Mouse (Mus musculus) liver, embryonic 13.5 days (tissue): Measurements from ENCODE around the gene Ptprg. TPM values are rescaled to one million over a fixed set of nuclear protein-coding genes. Genes with fewer than 3 reads are reported as not detected.
A peak's percentile ranks its signal among the peaks of the same experiment; 100 is the strongest.

ENCODE experiments used
- ATAC-seq: fragments of 200-750 bp; cut with Nextera tagmentation; 2 replicates; pipeline ENCODE4 v1.8.0; 2017; ENCODE audit warnings: low read depth, mild to moderate bottlenecking, moderate number of reproducible peaks, moderate library complexity
- DNase-seq: peaks from one replicate; pipeline ENCODE4 v3.0.0; 2022
- H3K27ac ChIP-seq: fragments of 300-500 bp; sonication (generic); 2 replicates; pipeline ENCODE4 v1.5.1; 2015; ENCODE audit warnings: moderate library complexity, mild to moderate bottlenecking, inconsistent platforms
- H3K27me3 ChIP-seq: fragments of 300-500 bp; sonication (generic); 2 replicates; pipeline ENCODE4 v1.6.1; 2015; ENCODE audit warnings: mild to moderate bottlenecking, inconsistent platforms
- H3K36me3 ChIP-seq: fragments of 300-500 bp; sonication (generic); 2 replicates; pipeline ENCODE4 v1.6.1; 2015; ENCODE audit warnings: mild to moderate bottlenecking, inconsistent platforms
- H3K4me1 ChIP-seq: fragments of 300-500 bp; sonication (generic); replicated peaks from 2 replicates; pipeline ENCODE4 v1.6.1; 2015; ENCODE audit warnings: inconsistent platforms
- H3K4me2 ChIP-seq: fragments of 300-500 bp; sonication (generic); 2 replicates; pipeline ENCODE4 v1.6.1; 2015; ENCODE audit warnings: inconsistent platforms, mild to moderate bottlenecking, moderate library complexity
- H3K4me3 ChIP-seq: fragments of 300-500 bp; sonication (generic); replicated peaks from 2 replicates; pipeline ENCODE4 v1.5.1; 2015; ENCODE audit warnings: mild to moderate bottlenecking, inconsistent platforms
- H3K9ac ChIP-seq: fragments of 300-500 bp; sonication (generic); 2 replicates; pipeline ENCODE4 v1.6.1; 2015; ENCODE audit warnings: mild to moderate bottlenecking, inconsistent platforms
- H3K9me3 ChIP-seq: fragments of 300-500 bp; sonication (generic); replicated peaks from 2 replicates; pipeline ENCODE4 v1.6.1; 2016; ENCODE audit warnings: inconsistent platforms
- whole genome bisulfite sequencing: fragments of 180-500 bp; shearing (Covaris S2); methylation state at CpG from one replicate; pipeline ENCODE4 v1.1.7; 2015; ENCODE audit not compliant: insufficient replicate concordance; 5-methylcytosine and 5-hydroxymethylcytosine counted together
- polyA plus RNA-seq: library from polyadenylated mRNA; unstranded; fragments of >200 nt; fragmentation: Nextera tagmentation; extraction: Ambion mirVana; gene quantifications from 2 replicates; pipeline ENCODE4 v1.2.1, GENCODE M21; 2015

The Ptprg gene
- polyA plus RNA-seq, 1 experiment from 2014 or later: 1.5 TPM

- Histone ChIP-seq H3K9me3 (no peaks in the 10 kb centered on the region), H3K4me2 (peak overlapping the region; percentile 63), H3K27me3 (peaks cover 68% of the 10 kb centered on the region), H3K4me1 (no peaks in the 10 kb centered on the region), H3K36me3 (no peaks in the 10 kb centered on the region), H3K9ac (peak overlapping the region; percentile 23; the same call in 1 of the 2 replicates), H3K27ac (no peak overlapping the region), H3K4me3 (peak overlapping the region; percentile 55)
- DNase-seq (no peak), ATAC-seq (peak; percentile 41)
- 2% methylated on average over 46 of the region's 46 CpGs for WGBS
Measured at GRCm38 (mm10) chr14:11554306-11555041, 1.1 kb downstream of the Ptprg start.

GRCm38 (mm10) chr14:11555061-11555501 lies 1.7 kb downstream of the Ptprg start:
- H3K4me1 ChIP-seq: no peaks in the 10 kb centered on the region
- peak overlapping the region; percentile 55 for H3K4me3 ChIP-seq
- DNase-seq (no peak), ATAC-seq (no peak)
- H3K27ac ChIP-seq: no peak overlapping the region
- under 1% methylated on average over 17 of the region's 17 CpGs for WGBS
- peak overlapping the region; percentile 63 for H3K4me2 ChIP-seq
- peaks cover 68% of the 10 kb centered on the region for H3K27me3 ChIP-seq
- H3K9ac ChIP-seq: peak overlapping the region; percentile 23; the same call in 1 of the 2 replicates
- H3K9me3 ChIP-seq: no peaks in the 10 kb centered on the region
- H3K36me3 ChIP-seq: no peaks in the 10 kb centered on the region

- no peak overlapping the region for H3K27ac ChIP-seq
- H3K4me2 ChIP-seq: peak overlapping the region; percentile 63
- H3K9ac ChIP-seq: no peak overlapping the region
- H3K9me3 ChIP-seq: no peaks in the 10 kb centered on the region
- peaks cover 68% of the 10 kb centered on the region for H3K27me3 ChIP-seq
- H3K4me1 ChIP-seq: no peaks in the 10 kb centered on the region
- 2% methylated on average over 34 of the region's 35 CpGs for WGBS
- DNase-seq (no peak), ATAC-seq (no peak)
- H3K4me3 ChIP-seq: peak overlapping the region; percentile 55
- no peaks in the 10 kb centered on the region for H3K36me3 ChIP-seq
Measured at GRCm38 (mm10) chr14:11555521-11556355, 2.4 kb downstream of the Ptprg start.

GRCm38 (mm10) chr14:11556356-11557130 lies 3.2 kb downstream of the Ptprg start:
- H3K4me1 ChIP-seq: 0 out of 2 replicates have a peak, but pooled peaks cover 3% of the 10 kb centered on the region
- no peak overlapping the region for H3K9ac ChIP-seq
- H3K36me3 ChIP-seq: no peaks in the 10 kb centered on the region

GRCm38 (mm10) chr14:11558496-11558895 lies 5.2 kb downstream of the Ptprg start:
- 0 out of 2 replicates have a peak, but pooled peaks cover 3% of the 10 kb centered on the region for H3K4me1 ChIP-seq
- H3K4me2 ChIP-seq: no peak overlapping the region
- no peaks in the 10 kb centered on the region for H3K36me3 ChIP-seq
- no peak for DNase-seq
- no peak for ATAC-seq
- H3K27me3 ChIP-seq: peaks cover 43% of the 10 kb centered on the region
- no peak overlapping the region for H3K9ac ChIP-seq
- H3K9me3 ChIP-seq: no peaks in the 10 kb centered on the region
- no peak overlapping the region for H3K4me3 ChIP-seq
- H3K27ac ChIP-seq: no peak overlapping the region

More at GRCm38 (mm10) chr14:11556356-11557130, 3.2 kb downstream of the Ptprg start:
- peaks cover 62% of the 10 kb centered on the region for H3K27me3 ChIP-seq
- ATAC-seq (no peak), DNase-seq (no peak)
- peak overlapping the region; percentile 63 for H3K4me2 ChIP-seq
- H3K4me3 ChIP-seq: peak overlapping the region; percentile 55
- no peak overlapping the region for H3K27ac ChIP-seq
- 13% methylated on average over 26 of the region's 26 CpGs for WGBS
- no peaks in the 10 kb centered on the region for H3K9me3 ChIP-seq

GRCm38 (mm10) chr14:11560641-11561232 lies 7.4 kb downstream of the Ptprg start:
- H3K9me3 ChIP-seq: no peaks in the 10 kb centered on the region
- H3K4me3 ChIP-seq: no peak overlapping the region
- H3K27me3 ChIP-seq: peaks cover 20% of the 10 kb centered on the region
- 63% methylated on average over 8 of the region's 8 CpGs for WGBS
- no peak overlapping the region for H3K27ac ChIP-seq
- DNase-seq (no peak), ATAC-seq (no peak)
- H3K36me3 ChIP-seq: no peaks in the 10 kb centered on the region
- no peak overlapping the region for H3K9ac ChIP-seq
- no peak overlapping the region for H3K4me2 ChIP-seq
- 0 out of 2 replicates have a peak, but pooled peaks cover 3% of the 10 kb centered on the region for H3K4me1 ChIP-seq

GRCm38 (mm10) chr14:11561397-11561796 lies 8.1 kb downstream of the Ptprg start:
- Histone ChIP-seq H3K27ac (no peak overlapping the region), H3K9me3 (no peaks in the 10 kb centered on the region), H3K4me1 (0 out of 2 replicates have a peak, but pooled peaks cover 3% of the 10 kb centered on the region), H3K36me3 (no peaks in the 10 kb centered on the region), H3K9ac (no peak overlapping the region), H3K4me2 (no peak overlapping the region), H3K4me3 (no peak overlapping the region), H3K27me3 (peaks cover 14% of the 10 kb centered on the region)
- 69% methylated on average over 4 of the region's 4 CpGs for WGBS
- ATAC-seq (no peak), DNase-seq (no peak)

GRCm38 (mm10) chr14:11562870-11563269 lies 9.5 kb downstream of the Ptprg start:
- H3K27ac ChIP-seq: no peak overlapping the region
- H3K36me3 ChIP-seq: no peaks in the 10 kb centered on the region
- no peak overlapping the region for H3K4me3 ChIP-seq
- H3K9ac ChIP-seq: no peak overlapping the region
- 69% methylated on average over 2 of the region's 2 CpGs for WGBS
- no peak for DNase-seq
- no peak overlapping the region for H3K4me2 ChIP-seq
- 0 out of 2 replicates have a peak, but pooled peaks cover 3% of the 10 kb centered on the region for H3K4me1 ChIP-seq
- no peak for ATAC-seq
- H3K27me3 ChIP-seq: peaks cover under 1% of the 10 kb centered on the region; the same call in 1 of the 2 replicates
- H3K9me3 ChIP-seq: no peaks in the 10 kb centered on the region

- WGBS: 66% methylated on average over 5 of the region's 5 CpGs
- Histone ChIP-seq H3K9ac (no peak overlapping the region), H3K27ac (no peak overlapping the region), H3K4me1 (0 out of 2 replicates have a peak, but pooled peaks cover 3% of the 10 kb centered on the region), H3K27me3 (no peaks in the 10 kb centered on the region), H3K36me3 (no peaks in the 10 kb centered on the region), H3K4me3 (no peak overlapping the region), H3K4me2 (no peak overlapping the region), H3K9me3 (no peaks in the 10 kb centered on the region)
- no peak for DNase-seq
- no peak for ATAC-seq
Measured at GRCm38 (mm10) chr14:11563656-11564055, 10.3 kb downstream of the Ptprg start.

GRCm38 (mm10) chr14:11564456-11564855 lies 11.1 kb downstream of the Ptprg start:
- H3K27me3 ChIP-seq: no peaks in the 10 kb centered on the region
- no peak overlapping the region for H3K9ac ChIP-seq
- H3K27ac ChIP-seq: no peak overlapping the region
- 0 out of 2 replicates have a peak, but pooled peaks cover 3% of the 10 kb centered on the region for H3K4me1 ChIP-seq
- DNase-seq (no peak), ATAC-seq (no peak)
- no peak overlapping the region for H3K4me3 ChIP-seq
- H3K9me3 ChIP-seq: no peaks in the 10 kb centered on the region
- WGBS: 56% methylated on average over 3 of the region's 3 CpGs
- H3K4me2 ChIP-seq: no peak overlapping the region
- H3K36me3 ChIP-seq: no peaks in the 10 kb centered on the region
